Mouse (Mus musculus) adipose tissue, adult 10 weeks (tissue): Measurements from ENCODE around the gene Rhox2f. TPM values are rescaled to one million over a fixed set of nuclear protein-coding genes. Genes with fewer than 3 reads are reported as not detected.

ENCODE experiments used
- polyA plus RNA-seq: library from polyadenylated mRNA; stranded (reverse); fragments of 350-450 nt; fragmentation: Illumina TruSeq; extraction: RNeasy Lipid Tissue Mini Kit (QIAGEN cat#74804); gene quantifications from one replicate; pipeline ENCODE4 v1.2.3, GENCODE M21; 2014; ENCODE audit warnings: low read depth, low replicate concordance

Rhox2f gene
- not detected for polyA plus RNA-seq

DNA sequence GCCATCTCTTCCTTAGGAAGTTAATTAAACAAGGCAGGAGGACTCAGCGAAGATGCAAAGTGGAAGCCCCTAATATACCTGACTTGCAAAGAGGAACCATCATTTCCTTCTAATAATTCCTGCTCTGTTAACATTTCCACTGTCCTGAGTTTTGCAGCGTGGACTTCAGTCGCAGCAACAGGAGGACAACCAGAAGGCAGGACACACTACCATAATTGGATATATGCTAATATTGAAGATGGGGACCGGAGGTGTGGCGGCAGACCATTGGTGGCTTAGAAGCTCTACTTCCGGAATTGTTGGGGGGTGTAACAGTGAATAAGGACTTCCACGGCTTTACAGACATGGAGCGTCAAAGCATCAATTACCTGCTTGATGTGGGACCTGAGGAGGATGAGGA is at the start of gene Rhox2f:
Rhox2f (plus strand) TSS at position 301 of the 400 bp plus-strand sequence.

GRCm38 (mm10) chrX:37530152-37530551 is 41.1 kb upstream of the Rhox2f start, which contains the start of gene Rhox2e:
TSS of gene Rhox2e (plus strand) at chrX:37530452.

GRCm38 (mm10) chrX:37541719-37542118 is 29.5 kb upstream of the Rhox2f start, which contains the start of gene Rhox3e:
TSS of gene Rhox3e (plus strand) at chrX:37542019.

GRCm38 (mm10) chrX:37557112-37557511 is 14.1 kb upstream of the Rhox2f start, which contains the start of gene Rhox4e:
TSS of gene Rhox4e (plus strand) at chrX:37557412.

GRCm38 (mm10) chrX:37580692-37581091 is 9.5 kb downstream of the Rhox2f start, which contains the start of gene Rhox3f:
TSS of gene Rhox3f (plus strand) at chrX:37580992.

GRCm38 (mm10) chrX:37607604-37608003 is 36.4 kb downstream of the Rhox2f start, which contains the start of gene Rhox4f:
TSS of gene Rhox4f (minus strand) at chrX:37607704.

Other genes with a start within 250 kb of the Rhox2f start
- not detected for gene Rhox3a2, start 191.4 kb upstream of the Rhox2f start, polyA plus RNA-seq
- not detected for gene Rhox4a2, start 180.6 kb upstream of the Rhox2f start, polyA plus RNA-seq
- not detected for gene Rhox2b, start 159.3 kb upstream of the Rhox2f start, polyA plus RNA-seq
- gene Rhox4b, start 138.9 kb upstream of the Rhox2f start, polyA plus RNA-seq = not detected
- gene Rhox2c, start 117.7 kb upstream of the Rhox2f start, polyA plus RNA-seq = not detected
- gene Rhox3c, start 112.8 kb upstream of the Rhox2f start, polyA plus RNA-seq = not detected
- not detected for gene Rhox4c, start 91.1 kb upstream of the Rhox2f start, polyA plus RNA-seq
- gene Rhox2d, start 78.0 kb upstream of the Rhox2f start, polyA plus RNA-seq = not detected
- not detected for gene Rhox4d, start 57.0 kb upstream of the Rhox2f start, polyA plus RNA-seq
- gene Rhox2e, start 41.0 kb upstream of the Rhox2f start, polyA plus RNA-seq = not detected
- not detected for gene Rhox3e, start 29.4 kb upstream of the Rhox2f start, polyA plus RNA-seq
- not detected for gene Rhox4e, start 14.0 kb upstream of the Rhox2f start, polyA plus RNA-seq
- not detected for gene Rhox3f, start 9.6 kb downstream of the Rhox2f start, polyA plus RNA-seq
- gene Rhox4f, start 36.3 kb downstream of the Rhox2f start, polyA plus RNA-seq = not detected
- gene Rhox3g, start 57.2 kb downstream of the Rhox2f start, polyA plus RNA-seq = not detected
- gene Rhox2g, start 72.1 kb downstream of the Rhox2f start, polyA plus RNA-seq = not detected
- gene Rhox4g, start 79.9 kb downstream of the Rhox2f start, polyA plus RNA-seq = not detected
- not detected for gene Rhox3h, start 97.4 kb downstream of the Rhox2f start, polyA plus RNA-seq
- gene Rhox2h, start 101.9 kb downstream of the Rhox2f start, polyA plus RNA-seq = not detected
- gene Rhox5, start 233.4 kb downstream of the Rhox2f start, polyA plus RNA-seq = 1.9 TPM